Mouse (Mus musculus): ENCODE measurements around the gene Trex1.
A peak's percentile ranks its signal among the peaks of the same experiment; 100 is the strongest.

The Trex1 gene

GRCm38 (mm10) chr9:109051651-109052489, 7.7 kb downstream of the Trex1 start:
- DNase-seq (ENCODE audit: low spot score), result no peak

- no peak for DNase-seq (ENCODE audit: low spot score)
Measured at GRCm38 (mm10) chr9:109051011-109051501, 8.5 kb downstream of the Trex1 start.

- DNase-seq (ENCODE audit: low spot score), result no peak
Measured at GRCm38 (mm10) chr9:109050674-109050997, 8.9 kb downstream of the Trex1 start.

DNA sequence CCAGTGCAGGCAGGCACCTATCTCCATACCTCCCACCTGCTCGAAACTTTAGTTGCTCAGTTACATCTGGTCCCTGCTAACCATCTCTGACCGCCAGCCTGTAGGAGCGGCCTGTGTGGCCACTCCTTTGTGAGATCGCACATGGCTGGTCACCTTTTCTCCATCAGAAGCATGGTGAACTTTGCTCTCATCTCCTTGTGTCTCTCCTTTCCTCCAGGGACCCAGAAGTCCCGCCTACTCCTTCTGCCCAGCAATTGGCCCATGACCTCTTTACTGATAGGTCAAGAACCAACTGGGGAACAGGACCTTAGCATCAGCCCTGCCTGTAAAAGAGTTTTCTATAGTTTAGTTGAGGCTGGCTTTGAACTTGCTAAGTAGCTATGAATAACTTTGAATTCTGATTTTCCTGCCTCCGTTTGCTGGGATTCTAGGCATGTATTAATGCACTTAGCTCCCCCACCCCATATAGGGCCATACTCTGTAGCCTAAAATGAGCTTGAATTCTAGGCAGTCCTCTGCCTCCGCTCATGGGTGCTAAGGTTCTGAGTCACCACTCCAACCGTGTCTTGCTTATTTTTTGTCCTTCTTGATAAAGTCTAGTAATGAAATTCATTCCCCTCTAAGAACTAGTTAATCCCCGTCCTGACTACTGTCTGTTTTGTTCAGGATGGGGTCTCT, 9.4 kb downstream of the Trex1 start:
- no peak for DNase-seq (ENCODE audit: low spot score)

GRCm38 (mm10) chr9:109049316-109049715, 10.2 kb downstream of the Trex1 start:
- DNase-seq (ENCODE audit: low spot score), result no peak

DNA sequence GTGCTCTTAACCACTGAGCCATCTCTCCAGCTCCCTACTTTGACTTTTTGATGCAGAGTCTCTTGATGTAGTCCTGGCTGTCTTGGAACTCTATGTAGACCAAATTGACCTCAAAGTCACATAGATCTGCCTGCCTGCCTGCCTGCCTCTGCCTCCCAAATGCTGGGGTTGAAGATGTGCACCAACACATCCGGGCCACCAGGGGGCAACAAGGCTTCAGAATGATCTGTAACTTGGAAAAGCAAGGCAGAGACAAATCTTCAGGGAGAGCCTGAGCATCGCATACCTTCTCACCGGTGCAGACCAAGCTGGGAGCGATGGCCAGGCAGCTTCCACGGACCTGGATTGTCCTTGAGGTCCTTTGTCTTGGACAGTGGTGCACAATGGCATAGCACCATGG, 13.2 kb downstream of the Trex1 start:
- peak; percentile 74 for DNase-seq (ENCODE audit: low spot score)

DNA sequence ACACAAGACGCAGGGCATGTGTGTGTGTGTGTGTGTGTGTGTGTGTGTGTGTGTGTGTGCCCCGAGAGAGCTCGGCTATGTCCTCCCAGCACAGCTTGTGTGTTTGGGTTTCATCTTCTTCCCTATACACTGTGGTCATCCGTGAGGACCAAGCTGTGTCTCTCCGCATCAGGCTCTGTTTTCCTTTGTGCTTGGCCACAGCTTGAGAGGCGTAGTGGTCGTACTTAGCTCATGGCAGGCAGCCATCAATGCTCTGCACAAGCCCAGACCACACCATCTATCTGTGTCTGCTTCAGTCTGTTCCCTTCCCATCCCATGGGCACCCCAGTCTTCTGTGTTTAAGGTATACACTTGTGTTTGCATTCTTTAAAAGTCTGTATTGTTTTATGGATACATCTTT, 18.2 kb downstream of the Trex1 start:
- DNase-seq (ENCODE audit: low spot score), result no peak

- DNase-seq (ENCODE audit: low spot score), result peak; percentile 73
Measured at GRCm38 (mm10) chr9:109040906-109041305, 18.6 kb downstream of the Trex1 start.

- no peak for DNase-seq (ENCODE audit: low spot score)
Measured at GRCm38 (mm10) chr9:109040216-109040615, 19.3 kb downstream of the Trex1 start.

GRCm38 (mm10) chr9:109039681-109040080, 19.9 kb downstream of the Trex1 start:
- DNase-seq (ENCODE audit: low spot score), result no peak

DNA sequence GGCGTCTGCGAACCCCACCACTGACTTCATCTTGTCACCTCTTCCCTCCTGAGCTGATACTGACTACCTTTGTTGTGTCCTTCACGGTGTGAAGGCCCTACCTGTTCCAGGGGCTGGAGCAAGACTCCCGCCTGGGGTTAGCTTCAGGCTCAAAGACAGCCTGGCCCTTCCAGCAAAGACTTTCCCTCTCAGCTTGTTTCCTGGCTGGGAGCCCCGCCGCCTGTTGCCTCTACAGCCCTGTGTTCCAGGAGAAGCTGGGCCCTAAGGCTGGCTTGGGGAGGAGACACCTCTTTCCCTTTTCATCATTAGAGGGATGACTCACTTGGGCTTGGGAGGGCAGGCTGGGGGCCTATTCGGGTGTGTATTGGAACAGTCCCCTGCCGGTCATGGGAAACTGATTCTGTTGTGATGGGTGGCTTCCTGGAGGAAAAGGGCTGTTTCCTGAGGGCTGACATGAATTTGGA, 20.6 kb downstream of the Trex1 start:
- DNase-seq (ENCODE audit: low spot score), result peak; percentile 83

GRCm38 (mm10) chr9:109038086-109038895, 21.2 kb downstream of the Trex1 start, which contains the start of gene Shisa5:
Shisa5 (plus strand) TSS chr9:109038565.
- peak; percentile 89 for DNase-seq (ENCODE audit: low spot score)

GRCm38 (mm10) chr9:109032435-109032834, 27.1 kb downstream of the Trex1 start:
- no peak for DNase-seq (ENCODE audit: low spot score)

GRCm38 (mm10) chr9:109031686-109032085, 27.8 kb downstream of the Trex1 start:
- no peak for DNase-seq (ENCODE audit: low spot score)

GRCm38 (mm10) chr9:109031001-109031400, 28.5 kb downstream of the Trex1 start:
- DNase-seq (ENCODE audit: low spot score), result no peak

GRCm38 (mm10) chr9:109030312-109030711, 29.2 kb downstream of the Trex1 start:
- DNase-seq (ENCODE audit: low spot score), result no peak

DNA sequence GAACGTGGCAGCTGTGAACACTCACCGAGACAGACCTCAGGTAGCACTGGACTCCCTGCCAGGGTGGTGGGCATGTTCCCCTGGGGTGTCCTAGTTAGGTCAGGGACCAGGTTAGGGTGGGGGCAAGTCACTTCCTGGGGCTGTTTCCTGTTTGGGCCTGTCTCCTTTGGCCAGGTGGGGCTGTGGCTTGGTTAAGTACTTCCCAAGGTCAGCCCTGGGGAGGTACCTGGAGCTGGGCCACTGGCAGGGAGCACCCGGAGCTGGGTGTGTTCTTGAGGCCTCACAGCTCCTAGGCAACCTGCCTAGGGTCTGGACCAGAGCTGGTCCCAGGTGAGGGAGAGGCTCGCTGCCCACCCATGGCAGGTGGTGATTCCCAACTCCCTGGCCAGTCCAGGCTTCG, 30.6 kb downstream of the Trex1 start:
- DNase-seq (ENCODE audit: low spot score), result no peak

DNA sequence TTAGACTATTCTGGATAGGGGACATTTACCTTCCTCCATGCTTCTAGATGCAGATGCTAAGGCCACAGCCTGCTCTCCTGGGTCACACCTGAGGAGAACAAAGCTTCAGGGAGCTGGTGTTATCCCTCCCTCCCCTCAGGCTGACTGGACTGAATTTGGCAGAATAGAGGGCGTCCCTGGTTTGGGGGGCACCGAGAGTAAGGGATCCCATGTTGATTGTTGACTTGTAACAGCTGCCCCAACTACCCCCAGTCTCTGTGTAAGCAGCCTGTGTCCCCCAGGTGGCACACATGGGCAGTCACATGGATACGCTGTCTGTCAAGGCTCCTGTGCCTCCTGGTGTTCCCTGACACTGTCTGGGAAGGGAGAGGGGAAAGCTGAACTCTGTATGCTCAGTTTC, 31.1 kb downstream of the Trex1 start:
- DNase-seq (ENCODE audit: low spot score), result no peak

DNA sequence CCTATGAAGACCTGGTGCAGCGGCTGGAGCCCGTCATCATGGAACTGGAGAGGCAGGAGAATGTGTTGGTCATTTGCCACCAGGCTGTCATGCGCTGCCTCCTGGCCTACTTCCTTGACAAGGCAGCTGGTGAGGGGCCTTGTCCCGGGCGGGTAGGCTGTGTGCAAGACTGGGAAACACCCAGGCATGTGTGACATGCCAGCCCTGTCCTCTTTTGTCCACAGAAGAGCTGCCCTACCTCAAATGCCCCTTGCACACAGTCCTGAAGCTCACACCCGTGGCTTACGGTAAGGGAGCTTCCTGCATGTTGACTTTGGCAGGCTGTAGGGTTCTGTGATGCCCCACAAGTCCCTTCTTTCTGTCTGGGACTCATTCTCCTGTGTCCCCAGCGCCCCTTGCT, 32.0 kb downstream of the Trex1 start:
- DNase-seq (ENCODE audit: low spot score), result no peak

DNA sequence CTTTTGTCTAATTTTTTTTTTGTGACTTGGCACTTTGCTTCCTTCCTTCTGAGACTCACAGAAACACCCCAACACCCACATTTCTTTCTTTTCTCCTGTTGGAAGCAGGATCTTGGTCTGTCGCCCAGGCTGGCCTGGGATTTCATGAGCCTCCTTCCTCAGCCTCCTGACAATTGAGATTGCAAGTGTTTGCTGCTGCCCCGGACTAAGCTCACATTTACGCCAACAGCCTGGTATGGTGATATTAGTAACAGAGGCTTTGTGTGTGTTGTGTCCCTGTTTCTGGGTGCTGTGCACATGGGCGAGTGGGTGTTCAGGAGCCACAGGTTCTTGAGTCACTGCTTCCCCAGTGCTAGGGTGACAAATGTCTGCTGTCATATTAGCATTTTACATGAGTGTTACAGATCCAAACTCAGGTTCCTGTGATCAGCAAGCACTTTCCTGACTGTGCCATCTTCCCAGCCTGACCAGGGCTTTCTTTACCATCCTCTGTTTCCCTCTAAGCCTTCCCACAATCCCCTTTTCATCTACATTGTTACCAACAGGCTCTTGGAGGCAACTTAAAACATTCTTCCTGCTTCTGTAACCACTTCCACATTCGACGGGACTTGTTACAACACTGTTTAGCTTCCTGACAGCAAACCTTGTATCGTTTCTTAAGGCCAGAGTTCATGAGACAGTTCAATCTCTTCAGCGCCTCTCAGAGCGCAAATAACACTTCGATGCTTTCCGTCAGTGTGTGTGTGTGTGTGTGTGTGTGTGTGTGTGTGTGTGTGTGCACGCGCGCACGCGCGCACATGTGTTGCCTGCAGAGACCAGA, 36.5 kb downstream of the Trex1 start:
- DNase-seq (ENCODE audit: low spot score), result peak; percentile 57

GRCm38 (mm10) chr9:109021428-109021827, 38.1 kb downstream of the Trex1 start:
- no peak for DNase-seq (ENCODE audit: low spot score)

All from lung, postnatal 25 days (tissue).